Mouse (Mus musculus): Measurements from ENCODE around the gene Hpcal1. TPM values are rescaled to one million over a fixed set of nuclear protein-coding genes. Genes with fewer than 3 reads are reported as not detected.

The Hpcal1 gene
- 10 to 100 TPM in 25 of 26 experiments, 1 to 10 TPM in 1; 7.3 to 55.5 (median 28.3) TPM for total RNA-seq (2018; cell fraction: chromatin; rRNA removed)
- total RNA-seq (2018; cell fraction: cytosol; rRNA removed), result 100 to 1,000 TPM; 125 to 174 (median 149) TPM
- 100 to 1,000 TPM in 4 of 26 experiments, 10 to 100 TPM in 22; 40.3 to 121 (median 76.1) TPM for total RNA-seq (2018; cell fraction: nucleus; rRNA removed)
- polyA plus RNA-seq (2018), result 131 to 142 TPM (median 142 TPM) in 3 replicates

DNA sequence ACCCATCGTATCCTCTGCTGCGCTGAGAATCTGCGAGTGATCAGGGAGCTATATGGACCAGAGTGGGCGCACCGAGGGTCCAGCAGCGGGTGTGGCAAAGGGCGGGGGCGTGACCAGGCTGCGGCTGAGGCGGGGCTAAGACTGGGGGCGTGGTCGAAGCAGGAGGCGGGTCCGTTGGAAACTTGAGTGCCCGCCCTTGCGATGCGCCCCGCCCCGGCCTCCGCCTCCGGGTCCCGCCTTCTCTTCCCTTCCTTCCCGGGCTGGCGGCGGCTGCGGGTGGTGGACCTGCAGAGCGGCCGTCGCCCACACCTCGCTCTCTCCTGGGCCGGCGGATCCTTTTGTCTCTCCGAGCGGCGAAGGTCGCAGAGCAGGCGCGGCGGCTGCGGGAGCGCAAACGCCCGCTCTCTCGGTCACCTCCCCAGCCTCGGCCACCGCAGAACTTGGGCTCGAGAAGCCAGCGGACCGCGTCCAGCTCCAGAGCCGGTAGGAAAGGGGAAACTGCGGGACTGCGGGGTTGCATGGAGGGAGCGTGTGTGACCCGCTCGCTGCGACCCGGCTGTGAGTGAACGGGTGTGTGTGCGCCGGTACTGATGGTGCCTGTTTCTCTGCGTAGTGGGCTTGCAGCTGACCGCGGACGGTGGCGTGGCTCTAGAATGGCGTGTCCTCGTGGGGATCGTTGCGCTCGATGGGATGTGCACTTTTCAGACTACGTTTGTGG, at the start of gene Hpcal1:
Gene Hpcal1 (plus strand): TSS at position 293 of the 718 bp plus-strand sequence.
- peak within 1 kb of the TSS; percentile 86 for H3K4me3 ChIP-seq (ENCODE audit: inconsistent target)
- H3K27ac ChIP-seq, result peak within 1 kb of the TSS; percentile 73
- no peaks in the 10 kb centered on the region for H3K36me3 ChIP-seq (ENCODE audit: inconsistent target)
- H3K79me2 ChIP-seq (ENCODE audit: inconsistent target), result peaks cover 50% of the 10 kb centered on the region
- WGBS (ENCODE audit: missing documents), result under 1% methylated on average over 72 of the region's 72 CpGs

GRCm38 (mm10) chr12:17641269-17641668, 49.4 kb upstream of the Hpcal1 start:
- H3K4me3 ChIP-seq (ENCODE audit: inconsistent target), result no peak overlapping the region
- WGBS (ENCODE audit: missing documents), result 29% methylated on average over 3 of the region's 4 CpGs
- H3K27ac ChIP-seq, result no peak overlapping the region
- no peaks in the 10 kb centered on the region for H3K36me3 ChIP-seq (ENCODE audit: inconsistent target)
- no peaks in the 10 kb centered on the region for H3K79me2 ChIP-seq (ENCODE audit: inconsistent target)

DNA sequence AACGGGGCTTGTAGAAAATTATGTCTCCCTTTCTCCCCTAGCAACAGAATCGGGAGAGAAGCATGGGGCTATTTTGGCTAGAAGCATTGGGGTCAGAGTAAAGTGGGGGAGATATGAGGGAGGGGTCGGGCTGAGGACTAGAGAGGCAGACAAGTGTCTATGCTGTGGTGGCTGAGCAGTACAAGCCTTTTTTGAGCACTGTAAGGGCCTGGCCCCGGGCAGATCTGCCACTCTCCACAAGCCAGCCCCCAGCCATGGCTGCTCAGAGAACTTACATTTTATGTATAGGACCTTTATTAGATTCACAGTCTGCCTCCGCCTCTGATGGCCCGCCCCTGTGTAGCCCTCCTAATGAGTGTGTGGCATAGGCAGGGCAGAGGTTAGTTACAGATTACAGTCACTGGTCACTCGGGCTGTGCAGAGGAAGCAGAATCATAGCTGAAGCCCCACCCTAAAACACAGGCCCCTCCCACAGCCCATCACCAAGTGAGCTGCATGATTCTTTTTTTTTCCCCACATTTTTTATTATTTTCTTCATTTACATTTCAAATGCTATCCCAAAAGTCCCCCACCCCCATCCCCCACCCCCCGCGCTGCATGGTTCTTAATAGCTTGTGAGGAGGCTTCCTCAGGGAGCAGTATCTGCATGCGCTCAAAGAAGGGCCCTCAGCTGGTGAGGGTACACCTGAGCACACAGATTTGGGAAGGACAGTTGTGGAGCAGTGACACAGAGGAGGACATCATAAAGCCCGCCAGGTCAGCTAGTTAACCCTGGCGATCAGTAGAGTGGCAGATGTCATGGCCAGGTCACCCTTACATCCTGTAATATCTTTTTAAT, 46.1 kb upstream of the Hpcal1 start:
- H3K27ac ChIP-seq, result no peak overlapping the region
- H3K4me3 ChIP-seq (ENCODE audit: inconsistent target), result no peak overlapping the region
- H3K36me3 ChIP-seq (ENCODE audit: inconsistent target), result no peaks in the 10 kb centered on the region
- WGBS (ENCODE audit: missing documents), result 85% methylated on average over 10 of the region's 12 CpGs
- H3K79me2 ChIP-seq (ENCODE audit: inconsistent target), result no peaks in the 10 kb centered on the region

GRCm38 (mm10) chr12:17646457-17646856, 44.2 kb upstream of the Hpcal1 start:
- no peak overlapping the region for H3K27ac ChIP-seq
- H3K79me2 ChIP-seq (ENCODE audit: inconsistent target), result no peaks in the 10 kb centered on the region
- WGBS (ENCODE audit: missing documents), result 76% methylated on average over 6 of the region's 6 CpGs
- no peaks in the 10 kb centered on the region for H3K36me3 ChIP-seq (ENCODE audit: inconsistent target)
- no peak overlapping the region for H3K4me3 ChIP-seq (ENCODE audit: inconsistent target)

GRCm38 (mm10) chr12:17651223-17652095, 39.2 kb upstream of the Hpcal1 start:
- no peak overlapping the region for H3K27ac ChIP-seq
- 80% methylated on average over 7 of the region's 7 CpGs for WGBS (ENCODE audit: missing documents)
- H3K36me3 ChIP-seq (ENCODE audit: inconsistent target), result no peaks in the 10 kb centered on the region
- H3K4me3 ChIP-seq (ENCODE audit: inconsistent target), result no peak overlapping the region
- no peaks in the 10 kb centered on the region for H3K79me2 ChIP-seq (ENCODE audit: inconsistent target)

- Histone ChIP-seq H3K27ac (no peak overlapping the region), H3K36me3 (ENCODE audit: inconsistent target) (no peaks in the 10 kb centered on the region), H3K4me3 (ENCODE audit: inconsistent target) (no peak overlapping the region), H3K79me2 (ENCODE audit: inconsistent target) (no peaks in the 10 kb centered on the region)
- 67% methylated on average over 7 of the region's 8 CpGs for WGBS (ENCODE audit: missing documents)
These were observed 38.2 kb upstream of the Hpcal1 start for GRCm38 (mm10) chr12:17652216-17653050.

DNA sequence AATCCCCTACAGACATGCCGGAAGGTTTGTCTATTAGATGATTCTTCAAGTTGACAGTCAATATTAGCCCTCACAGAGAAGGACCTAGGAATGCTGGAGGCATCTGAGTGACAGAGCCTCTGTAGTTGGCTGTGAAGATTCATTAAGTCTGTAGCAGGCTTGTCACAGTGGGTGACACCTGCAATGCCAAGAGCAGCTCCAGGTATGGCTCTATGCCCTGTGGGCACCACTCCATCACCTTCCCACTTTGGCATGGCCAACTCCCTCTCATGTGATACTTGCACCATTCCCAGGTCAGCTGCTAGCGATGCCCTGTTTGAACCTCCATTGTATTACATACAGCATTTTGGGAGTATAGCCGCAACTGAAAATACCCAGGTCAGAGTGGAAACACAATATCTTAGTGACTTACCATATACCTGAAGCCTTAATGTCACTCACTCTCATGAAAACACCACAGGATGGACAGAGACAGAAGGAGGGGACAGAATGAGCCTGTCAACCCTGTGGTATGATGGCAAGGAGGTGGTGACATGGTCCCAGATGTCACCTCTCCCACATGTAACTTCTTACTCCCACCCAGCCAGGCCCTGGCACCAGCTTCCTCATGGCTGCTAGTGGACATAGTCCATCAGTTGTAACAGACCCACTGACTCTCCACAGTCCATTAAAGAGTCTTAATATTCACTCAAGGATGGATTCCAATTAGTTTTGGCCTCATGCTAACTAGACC, 37.4 kb upstream of the Hpcal1 start:
- no peak overlapping the region for H3K4me3 ChIP-seq (ENCODE audit: inconsistent target)
- H3K36me3 ChIP-seq (ENCODE audit: inconsistent target), result no peaks in the 10 kb centered on the region
- H3K27ac ChIP-seq, result no peak overlapping the region
- H3K79me2 ChIP-seq (ENCODE audit: inconsistent target), result no peaks in the 10 kb centered on the region
- WGBS (ENCODE audit: missing documents), result 91% methylated on average over 3 of the region's 3 CpGs

DNA sequence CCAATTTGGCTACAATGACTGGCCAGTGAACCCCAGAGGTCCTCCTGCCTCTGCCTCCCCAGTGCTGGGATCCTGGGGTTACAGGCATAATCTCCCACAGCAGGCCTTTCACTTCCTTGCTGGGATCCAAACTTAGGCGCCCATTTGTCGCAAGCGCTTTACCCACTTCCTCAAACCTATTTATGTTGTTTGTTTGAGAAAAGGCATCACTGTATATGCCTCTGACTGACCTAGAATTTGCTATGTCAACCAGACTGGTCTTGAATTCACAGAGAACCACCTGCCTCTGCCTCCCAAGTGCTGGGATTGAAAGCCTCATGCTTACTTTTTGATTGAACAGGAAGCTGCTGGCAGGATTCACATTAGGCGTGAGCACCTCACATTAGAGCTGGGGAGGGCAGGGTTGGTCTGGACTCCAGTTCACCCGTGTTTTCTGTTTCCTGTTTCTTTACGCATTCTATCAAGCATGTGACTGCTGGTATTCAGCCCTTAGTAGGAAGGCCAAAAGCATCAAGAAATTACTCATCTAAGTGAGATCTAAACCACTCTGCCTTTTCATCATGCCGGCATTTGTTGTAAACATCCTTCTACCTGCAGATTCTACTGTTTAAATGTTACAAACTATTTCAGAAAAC, 33.0 kb upstream of the Hpcal1 start:
- H3K27ac ChIP-seq, result peak overlapping the region; percentile 79
- H3K4me3 ChIP-seq (ENCODE audit: inconsistent target), result no peak overlapping the region
- no peaks in the 10 kb centered on the region for H3K79me2 ChIP-seq (ENCODE audit: inconsistent target)
- 24% methylated on average over 7 of the region's 7 CpGs for WGBS (ENCODE audit: missing documents)
- H3K36me3 ChIP-seq (ENCODE audit: inconsistent target), result no peaks in the 10 kb centered on the region

GRCm38 (mm10) chr12:17658521-17658920, 32.1 kb upstream of the Hpcal1 start:
- Histone ChIP-seq H3K4me3 (ENCODE audit: inconsistent target) (no peak overlapping the region), H3K79me2 (ENCODE audit: inconsistent target) (no peaks in the 10 kb centered on the region), H3K36me3 (ENCODE audit: inconsistent target) (no peaks in the 10 kb centered on the region), H3K27ac (peak overlapping the region; percentile 79)
- WGBS (ENCODE audit: missing documents), result 83% methylated on average over 5 of the region's 5 CpGs

- Histone ChIP-seq H3K4me3 (ENCODE audit: inconsistent target) (no peak overlapping the region), H3K79me2 (ENCODE audit: inconsistent target) (no peaks in the 10 kb centered on the region), H3K27ac (no peak overlapping the region), H3K36me3 (ENCODE audit: inconsistent target) (no peaks in the 10 kb centered on the region)
- 37% methylated on average over 4 of the region's 4 CpGs for WGBS (ENCODE audit: missing documents)
These were observed 29.2 kb upstream of the Hpcal1 start for GRCm38 (mm10) chr12:17661483-17661920.

DNA sequence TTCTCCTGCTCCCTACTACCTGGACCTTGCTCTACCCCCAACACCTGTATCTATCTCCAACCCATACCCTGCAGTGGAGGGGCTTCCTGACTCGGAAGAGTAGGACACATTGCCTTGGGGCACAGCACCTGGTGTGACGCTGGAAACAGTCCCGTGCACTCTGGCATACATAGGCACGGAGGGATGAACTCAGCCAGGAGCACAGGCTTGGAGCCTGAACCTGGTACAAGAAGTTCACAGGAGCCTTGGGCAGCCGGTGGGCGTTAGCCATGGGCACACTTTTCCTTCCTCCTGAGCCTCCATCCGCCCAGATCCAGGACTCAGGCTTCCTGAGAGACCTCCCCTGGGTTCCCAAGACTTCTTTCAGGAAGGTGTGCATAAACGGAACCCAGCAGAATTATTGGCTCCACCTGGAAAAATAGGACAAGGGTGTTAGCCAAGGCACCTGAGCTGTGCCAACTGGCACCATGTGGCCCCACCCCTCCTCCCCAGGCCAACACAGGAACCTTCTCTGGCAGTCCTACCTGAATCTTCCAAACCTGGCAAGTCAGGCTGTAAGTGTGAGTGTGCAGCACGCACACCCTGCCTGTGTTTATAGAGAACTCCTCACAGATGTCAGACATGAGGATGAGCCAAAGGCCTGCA, 26.5 kb upstream of the Hpcal1 start:
- no peaks in the 10 kb centered on the region for H3K79me2 ChIP-seq (ENCODE audit: inconsistent target)
- no peaks in the 10 kb centered on the region for H3K36me3 ChIP-seq (ENCODE audit: inconsistent target)
- 84% methylated on average over 9 of the region's 9 CpGs for WGBS (ENCODE audit: missing documents)
- no peak overlapping the region for H3K27ac ChIP-seq
- H3K4me3 ChIP-seq (ENCODE audit: inconsistent target), result no peak overlapping the region

- Histone ChIP-seq H3K4me3 (ENCODE audit: inconsistent target) (no peak overlapping the region), H3K27ac (no peak overlapping the region), H3K36me3 (ENCODE audit: inconsistent target) (no peaks in the 10 kb centered on the region), H3K79me2 (ENCODE audit: inconsistent target) (no peaks in the 10 kb centered on the region)
- 57% methylated on average over 6 of the region's 7 CpGs for WGBS (ENCODE audit: missing documents)
These were observed 24.7 kb upstream of the Hpcal1 start for GRCm38 (mm10) chr12:17665906-17666326.
